ENCODE assay signal across 8 mouse cellular contexts in the genomic region with DNA sequence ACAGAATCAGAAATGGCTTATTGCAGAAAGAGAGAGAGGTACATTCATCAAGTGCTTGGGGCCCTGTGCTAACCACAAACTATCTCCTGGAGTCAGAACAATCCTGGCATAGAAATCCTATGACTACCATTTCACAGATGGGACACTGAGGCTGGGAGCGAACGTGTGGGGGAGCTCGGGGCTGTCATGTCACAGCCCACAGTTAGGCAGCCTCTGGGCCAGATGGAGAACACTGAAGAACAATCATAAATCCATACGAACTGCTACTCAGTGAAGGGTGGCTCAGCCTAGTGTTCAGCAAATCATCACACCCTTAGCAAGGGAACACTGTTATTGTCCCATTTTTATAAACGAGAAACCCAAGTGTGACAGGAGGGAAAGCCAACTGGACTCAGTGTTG. TPM values are rescaled to one million over a fixed set of nuclear protein-coding genes. Genes with fewer than 3 reads are reported as not detected.
A peak's percentile ranks its signal among the peaks of the same experiment; 100 is the strongest.
DNase-seq lines count a peak whose midpoint lies in the region; ATAC-seq and TF ChIP-seq lines count a peak whose summit lies in the region.

No protein-coding gene starts in this region.

- peak overlapping the region in 1 of 2 experiments; percentile 65; a peak in 1 of 4 replicates for H3K4me3 ChIP-seq in heart, embryonic 14.5 days (ENCODE audit: control insufficient read depth in 1 of 2, insufficient read depth in 1 of 2, low read depth in 1 of 2, low read length in 2 of 2)
- H3K4me3 ChIP-seq in bone marrow macrophage, adult 2 months (ENCODE audit: insufficient read depth, low read length) = peak overlapping the region; percentile 96
- no peak overlapping the region for H3K4me3 ChIP-seq in hindbrain, embryonic 11.5 days (ENCODE audit: low read depth, low read length)
- peak overlapping the region; percentile 75; the same call in 1 of the 2 replicates for H3K4me3 ChIP-seq in liver, embryonic 16.5 days (ENCODE audit: low read depth, low read length)
- H3K4me3 ChIP-seq in thymus, adult 2 months (ENCODE audit: control insufficient read depth, insufficient read depth, low read length) = no peak overlapping the region

- peaks cover 39% of the 10 kb centered on the region for H3K27me3 ChIP-seq in heart, embryonic 14.5 days (ENCODE audit: control insufficient read depth, insufficient read depth, low read length)
- no peaks in the 10 kb centered on the region for H3K27me3 ChIP-seq in hindbrain, embryonic 11.5 days (ENCODE audit: control insufficient read depth, insufficient read depth, low read length)
- no peaks in the 10 kb centered on the region for H3K27me3 ChIP-seq in liver, embryonic 16.5 days (ENCODE audit: control insufficient read depth, insufficient read depth, low read depth, low read length)
- H3K27me3 ChIP-seq in thymus, adult 2 months (ENCODE audit: control insufficient read depth, insufficient read depth, low read length) = no peaks in the 10 kb centered on the region

- DNase-seq in heart, adult 11 months = no peak
- no peak for DNase-seq in hindbrain, embryonic 11.5 days (ENCODE audit: low spot score)
- no peak for DNase-seq in adrenal gland, postnatal 14 days
- no peak for DNase-seq in urinary bladder, postnatal 4 days (ENCODE audit: low spot score in 2 of 2)
- DNase-seq in thymus, adult 2 months = no peak

- no peak for ATAC-seq in heart, embryonic 14.5 days (ENCODE audit: insufficient number of reproducible peaks, insufficient read depth, low FRiP score, low read depth)
- no peak for ATAC-seq in hindbrain, embryonic 11.5 days (ENCODE audit: low FRiP score)
- ATAC-seq in liver, embryonic 16.5 days (ENCODE audit: low read depth) = no peak

- H3K4me2 ChIP-seq in heart, embryonic 14.5 days (ENCODE audit: low read length) = peak overlapping the region; percentile 99
- peak overlapping the region; percentile 59 for H3K4me2 ChIP-seq in hindbrain, embryonic 11.5 days (replicated peaks; ENCODE audit: low read depth, low read length)
- H3K4me2 ChIP-seq in liver, embryonic 16.5 days (ENCODE audit: low read depth, low read length) = peak overlapping the region; percentile 89

- no peaks in the 10 kb centered on the region for H3K36me3 ChIP-seq in heart, embryonic 14.5 days (ENCODE audit: control insufficient read depth, insufficient read depth, low read length)
- H3K36me3 ChIP-seq in hindbrain, embryonic 11.5 days (ENCODE audit: control insufficient read depth, insufficient read depth, low read length) = no peaks in the 10 kb centered on the region
- no peaks in the 10 kb centered on the region for H3K36me3 ChIP-seq in liver, embryonic 16.5 days (ENCODE audit: control insufficient read depth, insufficient read depth)
- no peaks in the 10 kb centered on the region for H3K36me3 ChIP-seq in thymus, adult 2 months (ENCODE audit: control insufficient read depth, insufficient read depth, low read length)

- H3K9me3 ChIP-seq in heart, embryonic 14.5 days (ENCODE audit: control insufficient read depth, low read length) = no peaks in the 10 kb centered on the region
- H3K9me3 ChIP-seq in hindbrain, embryonic 11.5 days (ENCODE audit: control insufficient read depth, low read length) = no peaks in the 10 kb centered on the region
- H3K9me3 ChIP-seq in liver, embryonic 16.5 days (replicated peaks; ENCODE audit: control insufficient read depth, low read length) = no peaks in the 10 kb centered on the region

- WGBS in heart, embryonic 14.5 days = 73% methylated on average over 5 of the region's 5 CpGs
- 74% methylated on average over 5 of the region's 5 CpGs for WGBS in hindbrain, embryonic 11.5 days
- WGBS in liver, embryonic 16.5 days (ENCODE audit: insufficient replicate concordance) = 41% methylated on average over 5 of the region's 5 CpGs
- 86% methylated on average over 5 of the region's 5 CpGs for WGBS in thymus, adult 2 months

- no peak overlapping the region for H3K27ac ChIP-seq in heart, embryonic 14.5 days (replicated peaks in 1 of 2; ENCODE audit: control insufficient read depth in 1 of 2, insufficient read depth in 1 of 2, low read depth in 2 of 2, low read length in 2 of 2)
- no peak overlapping the region for H3K27ac ChIP-seq in bone marrow macrophage, adult 2 months (ENCODE audit: insufficient read depth, low read depth, low read length)
- H3K27ac ChIP-seq in hindbrain, embryonic 11.5 days (ENCODE audit: low read depth, low read length) = no peak overlapping the region
- no peak overlapping the region for H3K27ac ChIP-seq in liver, embryonic 16.5 days (ENCODE audit: low read length)
- no peak overlapping the region for H3K27ac ChIP-seq in thymus, adult 2 months (ENCODE audit: control insufficient read depth, insufficient read depth, low read length)

- H3K9ac ChIP-seq in heart, embryonic 14.5 days (ENCODE audit: low read length) = no peak overlapping the region
- H3K9ac ChIP-seq in hindbrain, embryonic 11.5 days (ENCODE audit: low read depth, low read length) = no peak overlapping the region
- no peak overlapping the region; the same call in 1 of the 2 replicates for H3K9ac ChIP-seq in liver, embryonic 16.5 days (ENCODE audit: low read depth, low read length)

- no peak for TF ChIP-seq POLR2A in bone marrow macrophage, adult 2 months (IDR thresholded peaks at IDR 0.05; ENCODE audit: borderline replicate concordance, low read depth, low read length)
- no peak for TF ChIP-seq POLR2A in thymus, adult 2 months (IDR thresholded peaks at IDR 0.05; ENCODE audit: control insufficient read depth, extremely low read depth, insufficient read depth, low read length, poor library complexity)

- TF ChIP-seq CTCF in bone marrow macrophage, adult 2 months (IDR thresholded peaks at IDR 0.05; ENCODE audit: low read depth, low read length) = no peak
- no peak for TF ChIP-seq CTCF in thymus, adult 2 months (IDR thresholded peaks at IDR 0.05; ENCODE audit: borderline replicate concordance, control insufficient read depth, extremely low read depth, insufficient read depth, low read length, poor library complexity)

- no peaks in the 10 kb centered on the region; a peak in 1 of 4 replicates for H3K4me1 ChIP-seq in heart, embryonic 14.5 days (ENCODE audit: control insufficient read depth in 2 of 2, insufficient read depth in 2 of 2, low read length in 2 of 2)
- H3K4me1 ChIP-seq in bone marrow macrophage, adult 2 months (ENCODE audit: control insufficient read depth, insufficient read depth, low read length) = peaks cover 14% of the 10 kb centered on the region
- H3K4me1 ChIP-seq in hindbrain, embryonic 11.5 days (replicated peaks; ENCODE audit: control insufficient read depth, insufficient read depth, low read length) = no peaks in the 10 kb centered on the region; the same call in 1 of the 2 replicates
- H3K4me1 ChIP-seq in liver, embryonic 16.5 days (ENCODE audit: control insufficient read depth, low read depth, low read length) = peaks cover 12% of the 10 kb centered on the region
- H3K4me1 ChIP-seq in thymus, adult 2 months (replicated peaks; ENCODE audit: control insufficient read depth, insufficient read depth, low read length) = no peaks in the 10 kb centered on the region; the same call in 1 of the 2 replicates

RNA-seq across cellular contexts. Expression of a gene that starts 1.3 kb away (rescaled TPM):
- 3.0 and 3.4 TPM in 2 replicates for polyA plus RNA-seq in heart, embryonic 14.5 days (2014; fragmentation: Nextera tagmentation; extraction: Ambion mirVana)
- polyA plus RNA-seq in bone marrow macrophage, adult 2 months (2012; ENCODE audit: insufficient read depth, insufficient read length, missing spikeins) = 14.7 and 23.4 TPM in 2 replicates
- 6.1 and 11.2 TPM in 2 replicates for polyA plus RNA-seq in hindbrain, embryonic 11.5 days (2014; fragmentation: Nextera tagmentation; extraction: Ambion mirVana)
- polyA plus RNA-seq in liver, embryonic 16.5 days (2015; fragmentation: Nextera tagmentation; extraction: Ambion mirVana) = 2.4 and 2.6 TPM in 2 replicates
- total RNA-seq in adrenal gland, postnatal 14 days (2021) = 29.2 and 30.5 TPM in 2 replicates
- polyA plus RNA-seq in thymus, adult 2 months (2012; rRNA removed) = 93.0 and 111 TPM in 2 replicates

Comparison
In these comparisons a context has a peak if more than half of its experiments do, and no peak if none do; other contexts are left out.
1. H3K4me3 ChIP-seq: peak in bone marrow macrophage, adult 2 months (single experiment) and liver, embryonic 16.5 days (single experiment); none in hindbrain, embryonic 11.5 days (single experiment) and thymus, adult 2 months (single experiment).
2. Peak in every context shown above with its lines, with median percentiles within 50 percentile points of each other: H3K4me2 ChIP-seq.